Mouse (Mus musculus) kidney, embryonic 15.5 days (tissue): ENCODE measurements around the gene Smok3c. TPM values are rescaled to one million over a fixed set of nuclear protein-coding genes. Genes with fewer than 3 reads are reported as not detected.
"Not testable (repeated sequence)": the region's sequence is repeated elsewhere in the genome, so short reads cannot be mapped to it uniquely, and the experiment has no call there.

ENCODE experiments used
- ATAC-seq: fragments of 200-750 bp; cut with Nextera tagmentation; replicated peaks from 2 replicates; pipeline ENCODE4 v1.8.0; 2017; ENCODE audit warnings: moderate TSS enrichment; ENCODE audit not compliant: low FRiP score
- H3K27ac ChIP-seq: fragments of 300-500 bp; sonication (generic); 2 replicates; pipeline ENCODE4 v1.5.1; 2015; ENCODE audit warnings: mild to moderate bottlenecking, inconsistent platforms
- H3K27me3 ChIP-seq: fragments of 300-500 bp; sonication (generic); 2 replicates; pipeline ENCODE4 v1.6.1; 2015; ENCODE audit warnings: inconsistent platforms
- H3K36me3 ChIP-seq: fragments of 300-500 bp; sonication (generic); 2 replicates; pipeline ENCODE4 v1.6.1; 2015; ENCODE audit warnings: inconsistent platforms
- H3K4me1 ChIP-seq: fragments of 300-500 bp; sonication (generic); 2 replicates; pipeline ENCODE4 v1.6.1; 2015; ENCODE audit warnings: inconsistent platforms
- H3K4me2 ChIP-seq: fragments of 300-500 bp; sonication (generic); 2 replicates; pipeline ENCODE4 v1.6.1; 2015; ENCODE audit warnings: moderate library complexity, mild to moderate bottlenecking, inconsistent platforms
- H3K4me3 ChIP-seq: fragments of 300-500 bp; sonication (generic); replicated peaks from 2 replicates; pipeline ENCODE4 v1.5.1; 2015; ENCODE audit warnings: mild to moderate bottlenecking, inconsistent platforms
- H3K9ac ChIP-seq: fragments of 300-500 bp; sonication (generic); 2 replicates; pipeline ENCODE4 v1.6.1; 2015; ENCODE audit warnings: mild to moderate bottlenecking, inconsistent platforms
- H3K9me3 ChIP-seq: fragments of 300-500 bp; sonication (generic); replicated peaks from 2 replicates; pipeline ENCODE4 v1.6.1; 2016; ENCODE audit warnings: inconsistent platforms
- WGBS: fragments of 180-500 bp; shearing (Covaris S2); methylation state at CpG from one replicate; pipeline ENCODE4 v1.1.7; 2015; ENCODE audit warnings: mixed read lengths; 5-methylcytosine and 5-hydroxymethylcytosine counted together
- polyA plus RNA-seq: library from polyadenylated mRNA; unstranded; fragments of >200 nt; fragmentation: Nextera tagmentation; extraction: Ambion mirVana; gene quantifications from 2 replicates; pipeline ENCODE4 v1.2.1, GENCODE M21; 2015

The Smok3c gene
- polyA plus RNA-seq, 1 experiment from 2014 or later = not detected

- not testable (repeated sequence) for ATAC-seq, H3K4me2 ChIP-seq, H3K4me1 ChIP-seq, H3K27ac ChIP-seq, H3K9me3 ChIP-seq, H3K4me3 ChIP-seq, H3K36me3 ChIP-seq, H3K27me3 ChIP-seq, H3K9ac ChIP-seq
- WGBS = 64% methylated on average over 4 of the region's 4 CpGs
These were observed 56.9 kb downstream of the Smok3c start for GRCm38 (mm10) chr5:138109847-138110396.

Other genes with a start within 250 kb of the Smok3c start
- 1.3 and 2.4 TPM in 2 replicates for gene Pilra, start 216.9 kb upstream of the Smok3c start, polyA plus RNA-seq
- gene Pilrb1, start 195.1 kb upstream of the Smok3c start, polyA plus RNA-seq = 0.33 and 0.66 TPM in 2 replicates
- 0.54 and 1.1 TPM in 2 replicates for gene Pilrb2, start 181.4 kb upstream of the Smok3c start, polyA plus RNA-seq
- 0.06 and 0.10 TPM in 2 replicates for gene Cyp3a13, start 131.6 kb upstream of the Smok3c start, polyA plus RNA-seq
- 0.05 TPM in 1 of 2 replicates, not detected in the other for gene Gjc3, start 90.1 kb upstream of the Smok3c start, polyA plus RNA-seq
- not detected in 2 replicates for gene Azgp1, start 71.7 kb upstream of the Smok3c start, polyA plus RNA-seq
- gene Smok3a, start 31.9 kb upstream of the Smok3c start, polyA plus RNA-seq = not detected in 2 replicates
- not detected in 2 replicates for gene Smok3b, start 31.8 kb upstream of the Smok3c start, polyA plus RNA-seq
- gene Zkscan1, start 31.9 kb downstream of the Smok3c start, polyA plus RNA-seq = 22.9 and 23.5 TPM in 2 replicates
- 61.4 and 64.6 TPM in 2 replicates for gene Zscan21, start 63.7 kb downstream of the Smok3c start, polyA plus RNA-seq
- 23.2 and 26.4 TPM in 2 replicates for gene Zfp113, start 102.5 kb downstream of the Smok3c start, polyA plus RNA-seq
- gene Cops6, start 107.9 kb downstream of the Smok3c start, polyA plus RNA-seq = 306 and 316 TPM in 2 replicates
- gene Ap4m1, start 118.8 kb downstream of the Smok3c start, polyA plus RNA-seq = 24.2 and 28.2 TPM in 2 replicates
- 211 and 225 TPM in 2 replicates for gene Mcm7, start 119.2 kb downstream of the Smok3c start, polyA plus RNA-seq
- 102 and 109 TPM in 2 replicates for gene Taf6, start 134.3 kb downstream of the Smok3c start, polyA plus RNA-seq
- gene Cnpy4, start 134.3 kb downstream of the Smok3c start, polyA plus RNA-seq = 61.9 and 62.9 TPM in 2 replicates
- gene Mblac1, start 141.1 kb downstream of the Smok3c start, polyA plus RNA-seq = 8.4 and 10.5 TPM in 2 replicates
- gene Nxpe5, start 172.7 kb downstream of the Smok3c start, polyA plus RNA-seq = not detected in 2 replicates
- 57.8 and 61.1 TPM in 2 replicates for gene Lamtor4, start 202.3 kb downstream of the Smok3c start, polyA plus RNA-seq
- 5.9 and 6.5 TPM in 2 replicates for gene BC037034, start 210.8 kb downstream of the Smok3c start, polyA plus RNA-seq
- 2.1 and 2.7 TPM in 2 replicates for gene Gal3st4, start 219.6 kb downstream of the Smok3c start, polyA plus RNA-seq
- gene Gm43720, start 226.8 kb downstream of the Smok3c start, polyA plus RNA-seq = 0.08 and 0.22 TPM in 2 replicates
- 27.8 and 29.8 TPM in 2 replicates for gene Gpc2, start 226.8 kb downstream of the Smok3c start, polyA plus RNA-seq
- gene Stag3, start 227.0 kb downstream of the Smok3c start, polyA plus RNA-seq = 3.9 and 4.1 TPM in 2 replicates